Mouse (Mus musculus) myocyte (in vitro differentiated cells): ENCODE measurements around the gene Ubxn10. TPM values are rescaled to one million over a fixed set of nuclear protein-coding genes. Genes with fewer than 3 reads are reported as not detected.

Experiments used
- H3K27me3 ChIP-seq: one replicate; pipeline ENCODE4 v1.6.1; 2011; ENCODE audit not compliant: control insufficient read depth, insufficient read depth, insufficient read length
- H3K36me3 ChIP-seq: one replicate; pipeline ENCODE4 v1.6.1; 2011; ENCODE audit not compliant: control insufficient read depth, insufficient read depth
- H3K4me2 ChIP-seq: one replicate; pipeline ENCODE4 v1.6.1; 2011; ENCODE audit warnings: low read depth, control low read depth
- H3K4me3 ChIP-seq: one replicate; pipeline ENCODE4 v1.5.1; 2011; ENCODE audit warnings: mild to moderate bottlenecking, control low read depth, moderate library complexity
- H3K79me2 ChIP-seq: one replicate; pipeline ENCODE4 v1.6.1; 2011; ENCODE audit not compliant: control insufficient read depth, insufficient read depth
- H3ac ChIP-seq: one replicate; pipeline ENCODE4 v1.6.1; 2011; ENCODE audit not compliant: control insufficient read depth, insufficient read length
- CEBPB ChIP-seq: IDR thresholded peaks from 2 replicates; pipeline ENCODE4 v1.6.1; 2011; ENCODE audit warnings: mild to moderate bottlenecking, moderate library complexity; ENCODE audit not compliant: poor library complexity, insufficient read depth, severe bottlenecking
- E2F4 ChIP-seq: IDR thresholded peaks from one replicate; pipeline ENCODE4 v1.6.1; 2011; ENCODE audit warnings: mild to moderate bottlenecking, control low read depth, moderate library complexity; ENCODE audit not compliant: insufficient read depth
- MAX ChIP-seq: IDR thresholded peaks from one replicate; pipeline ENCODE4 v1.6.1; 2011; ENCODE audit warnings: low read depth, mild to moderate bottlenecking, control low read depth
- MYOD1 ChIP-seq, 3 experiments: IDR thresholded peaks; one replicate each; pipeline ENCODE4 v1.6.1; 2011; ENCODE audit warnings: control low read depth in 2 of 3, low read depth in 2 of 3, mild to moderate bottlenecking in 2 of 3, moderate library complexity in 1 of 3; ENCODE audit not compliant: insufficient read length in 2 of 3, control insufficient read depth in 1 of 3
- MYOG ChIP-seq, 3 experiments: IDR thresholded peaks; one replicate each; pipeline ENCODE4 v1.6.1; 2011; ENCODE audit warnings: control low read depth in 2 of 3, low read depth in 2 of 3, mild to moderate bottlenecking in 2 of 3; ENCODE audit not compliant: insufficient read length in 2 of 3, control insufficient read depth in 1 of 3, insufficient read depth in 1 of 3
- POLR2A ChIP-seq: IDR thresholded peaks from one replicate; pipeline ENCODE4 v1.6.1; 2011; ENCODE audit warnings: low read depth, mild to moderate bottlenecking, control low read depth, moderate library complexity; ENCODE audit not compliant: insufficient read length
- POLR2AphosphoS2 ChIP-seq: IDR thresholded peaks from one replicate; pipeline ENCODE4 v1.6.1; 2011; ENCODE audit warnings: low read depth, control low read depth; ENCODE audit not compliant: insufficient read length
- REST ChIP-seq: IDR thresholded peaks from one replicate; pipeline ENCODE4 v1.6.1; 2011; ENCODE audit warnings: mild to moderate bottlenecking, control low read depth, moderate library complexity; ENCODE audit not compliant: insufficient read depth, insufficient read length
- SRF ChIP-seq: IDR thresholded peaks from one replicate; pipeline ENCODE4 v1.6.1; 2011; ENCODE audit warnings: low read depth; ENCODE audit not compliant: control insufficient read depth, insufficient read length
- TCF12 ChIP-seq: IDR thresholded peaks from one replicate; pipeline ENCODE4 v1.6.1; 2011; ENCODE audit warnings: mild to moderate bottlenecking, control low read depth; ENCODE audit not compliant: poor library complexity, insufficient read depth, severe bottlenecking
- TCF3 ChIP-seq: IDR thresholded peaks from one replicate; pipeline ENCODE4 v1.6.1; 2011; ENCODE audit warnings: low read depth, control low read depth; ENCODE audit not compliant: insufficient read length
- USF1 ChIP-seq: IDR thresholded peaks from one replicate; pipeline ENCODE4 v1.6.1; 2011; ENCODE audit warnings: low read depth, mild to moderate bottlenecking, control low read depth, moderate library complexity
- polyA plus RNA-seq: library from polyadenylated mRNA; unstranded; fragments of >200 nt; fragmentation: generic; extraction: Trizol; gene quantifications from one replicate; pipeline ENCODE4 v1.2.1, GENCODE M21; 2012; ENCODE audit warnings: missing spikeins

Ubxn10 gene
- polyA plus RNA-seq, 1 experiment = not detected

- Histone ChIP-seq H3K4me2 (no peak overlapping the region), H3K36me3 (no peaks in the 10 kb centered on the region), H3K4me3 (no peak overlapping the region), H3ac (no peak overlapping the region), H3K27me3 (peaks cover 4% of the 10 kb centered on the region), H3K79me2 (no peaks in the 10 kb centered on the region)
- TF ChIP-seq TCF3 = no peak
Observed at GRCm38 (mm10) chr4:138755983-138756382, 19.0 kb upstream of the Ubxn10 start.

- H3K27me3 ChIP-seq = peaks cover 4% of the 10 kb centered on the region
- H3K4me2 ChIP-seq = no peak overlapping the region
- H3K4me3 ChIP-seq = no peak overlapping the region
- no peaks in the 10 kb centered on the region for H3K79me2 ChIP-seq
- H3K36me3 ChIP-seq = no peaks in the 10 kb centered on the region
- TF ChIP-seq TCF3 (no peak), POLR2AphosphoS2 (no peak), MYOD1 (IDR thresholded peaks at IDR 0.05; ENCODE audit: control insufficient read depth in 1 of 3, insufficient read length in 2 of 3, low read depth in 2 of 3) (no peak), USF1 (no peak)
- H3ac ChIP-seq = no peak overlapping the region
Observed at GRCm38 (mm10) chr4:138755439-138755838, 18.5 kb upstream of the Ubxn10 start.

GRCm38 (mm10) chr4:138754432-138754831 is 17.5 kb upstream of the Ubxn10 start:
- Histone ChIP-seq H3K4me3 (no peak overlapping the region), H3K36me3 (no peaks in the 10 kb centered on the region)
- TF ChIP-seq SRF = no peak
- TF ChIP-seq MYOD1 (IDR thresholded peaks at IDR 0.05; ENCODE audit: control insufficient read depth in 1 of 3, insufficient read length in 2 of 3, low read depth in 2 of 3) = no peak
- no peak for TF ChIP-seq POLR2AphosphoS2
- no peak for TF ChIP-seq USF1
- TF ChIP-seq MYOG (IDR thresholded peaks at IDR 0.05; ENCODE audit: control insufficient read depth in 1 of 3, insufficient read depth in 1 of 3, insufficient read length in 2 of 3, low read depth in 2 of 3) = no peak
- no peak for TF ChIP-seq MAX
- no peak for TF ChIP-seq POLR2A
- no peak for TF ChIP-seq TCF3
- no peak for TF ChIP-seq REST
- TF ChIP-seq CEBPB = no peak
- TF ChIP-seq E2F4 = no peak
- TF ChIP-seq TCF12 = no peak

GRCm38 (mm10) chr4:138753608-138754007 is 16.6 kb upstream of the Ubxn10 start:
- TF ChIP-seq TCF3 = no peak
- no peak for TF ChIP-seq REST
- TF ChIP-seq USF1 = no peak
- no peak for TF ChIP-seq MYOD1 (IDR thresholded peaks at IDR 0.05; ENCODE audit: control insufficient read depth in 1 of 3, insufficient read length in 2 of 3, low read depth in 2 of 3)
- no peak for TF ChIP-seq POLR2A
- no peak for TF ChIP-seq CEBPB
- TF ChIP-seq E2F4 = no peak
- no peak for TF ChIP-seq MYOG (IDR thresholded peaks at IDR 0.05; ENCODE audit: control insufficient read depth in 1 of 3, insufficient read depth in 1 of 3, insufficient read length in 2 of 3, low read depth in 2 of 3)
- no peak for TF ChIP-seq TCF12
- no peak for TF ChIP-seq MAX
- no peak for TF ChIP-seq POLR2AphosphoS2
- TF ChIP-seq SRF = no peak
- Histone ChIP-seq H3K27me3 (peaks cover 4% of the 10 kb centered on the region), H3K4me2 (no peak overlapping the region), H3K36me3 (no peaks in the 10 kb centered on the region), H3K79me2 (no peaks in the 10 kb centered on the region), H3K4me3 (no peak overlapping the region), H3ac (no peak overlapping the region)

More at GRCm38 (mm10) chr4:138754432-138754831, 17.5 kb upstream of the Ubxn10 start:
- peaks cover 4% of the 10 kb centered on the region for H3K27me3 ChIP-seq
- no peaks in the 10 kb centered on the region for H3K79me2 ChIP-seq
- H3ac ChIP-seq = no peak overlapping the region
- H3K4me2 ChIP-seq = no peak overlapping the region

GRCm38 (mm10) chr4:138752603-138753002 is 15.6 kb upstream of the Ubxn10 start:
- no peak for TF ChIP-seq POLR2A
- TF ChIP-seq MYOD1 (IDR thresholded peaks at IDR 0.05; ENCODE audit: control insufficient read depth in 1 of 3, insufficient read length in 2 of 3, low read depth in 2 of 3) = no peak
- no peak for TF ChIP-seq MYOG (IDR thresholded peaks at IDR 0.05; ENCODE audit: control insufficient read depth in 1 of 3, insufficient read depth in 1 of 3, insufficient read length in 2 of 3, low read depth in 2 of 3)
- TF ChIP-seq REST = no peak
- TF ChIP-seq TCF12 = no peak
- no peak for TF ChIP-seq E2F4
- no peak for TF ChIP-seq MAX
- TF ChIP-seq SRF = no peak
- TF ChIP-seq CEBPB = no peak
- TF ChIP-seq USF1 = no peak
- TF ChIP-seq TCF3 = no peak
- H3ac ChIP-seq = no peak overlapping the region
- H3K79me2 ChIP-seq = no peaks in the 10 kb centered on the region
- H3K36me3 ChIP-seq = no peaks in the 10 kb centered on the region
- H3K27me3 ChIP-seq = peaks cover 4% of the 10 kb centered on the region
- no peak overlapping the region for H3K4me3 ChIP-seq
- no peak overlapping the region for H3K4me2 ChIP-seq
